Mouse (Mus musculus) MEL (cell line): Measurements from ENCODE around the gene Gm9046. TPM values are rescaled to one million over a fixed set of nuclear protein-coding genes. Genes with fewer than 3 reads are reported as not detected.
"Not testable (repeated sequence)": the region's sequence is repeated elsewhere in the genome, so short reads cannot be mapped to it uniquely, and the experiment has no call there.

Experiments
- DNase-seq: peaks from one replicate; pipeline ENCODE4 v3.0.0; 2011; ENCODE audit warnings: low read depth, low spot score
- H3K27ac ChIP-seq: 2 replicates; pipeline ENCODE4 v1.5.1; 2012; ENCODE audit warnings: low read depth, mild to moderate bottlenecking, control low read depth, low read length, moderate library complexity; ENCODE audit not compliant: control insufficient read depth
- H3K27me3 ChIP-seq, 2 experiments: fragments of 150-350 bp in 1 of 2; sonication (generic) in 1 of 2; 2 replicates each; pipeline ENCODE4 v1.6.1; 2012; ENCODE audit warnings: low read length in 2 of 2, mild to moderate bottlenecking in 2 of 2, improper control_type of control experiment in 1 of 2, moderate library complexity in 1 of 2; ENCODE audit not compliant: insufficient read depth in 2 of 2, control insufficient read depth in 1 of 2
- H3K36me3 ChIP-seq, 2 experiments: 2 replicates each; pipeline ENCODE4 v1.6.1; 2012 to 2014; ENCODE audit warnings: low read length in 2 of 2, improper control_type of control experiment in 1 of 2, inconsistent platforms in 1 of 2, mild to moderate bottlenecking in 1 of 2; ENCODE audit not compliant: insufficient read depth in 2 of 2, control insufficient read depth in 1 of 2
- H3K4me1 ChIP-seq, 2 experiments: fragments of 150-350 bp in 1 of 2; sonication (generic) in 1 of 2; 2 replicates each; pipeline ENCODE4 v1.6.1; 2012; ENCODE audit warnings: low read length in 2 of 2, improper control_type of control experiment in 1 of 2, mild to moderate bottlenecking in 1 of 2; ENCODE audit not compliant: insufficient read depth in 2 of 2, control insufficient read depth in 1 of 2
- H3K4me3 ChIP-seq, 2 experiments: fragments of 150-350 bp in 1 of 2; sonication (generic) in 1 of 2; 2 replicates each; pipeline ENCODE4 v1.5.1; 2012; ENCODE audit warnings: low read depth in 2 of 2, low read length in 2 of 2, mild to moderate bottlenecking in 2 of 2, moderate library complexity in 2 of 2, control low read depth in 1 of 2, improper control_type of control experiment in 1 of 2; ENCODE audit not compliant: control insufficient read depth in 1 of 2, insufficient read depth in 1 of 2
- H3K79me2 ChIP-seq: 2 replicates; pipeline ENCODE4 v1.6.1; 2012; ENCODE audit warnings: mild to moderate bottlenecking, low read length, moderate library complexity; ENCODE audit not compliant: control insufficient read depth, poor library complexity, insufficient read depth
- H3K9ac ChIP-seq: 2 replicates; pipeline ENCODE4 v1.6.1; 2012; ENCODE audit warnings: low read depth, mild to moderate bottlenecking, control low read depth, low read length, moderate library complexity; ENCODE audit not compliant: control insufficient read depth, poor library complexity, severe bottlenecking
- H3K9me3 ChIP-seq: fragments of 150-350 bp; sonication (generic); replicated peaks from 2 replicates; pipeline ENCODE4 v1.6.1; 2012; ENCODE audit warnings: mild to moderate bottlenecking, low read length, improper control_type of control experiment, moderate library complexity; ENCODE audit not compliant: insufficient read depth
- BHLHE40 ChIP-seq: IDR thresholded peaks from 2 replicates; pipeline ENCODE4 v1.6.1; 2012; ENCODE audit warnings: low read depth, mild to moderate bottlenecking, inconsistent platforms, low read length, improper control_type of control experiment, borderline replicate concordance
- CHD1 ChIP-seq: IDR thresholded peaks from 2 replicates; pipeline ENCODE4 v1.6.1; 2012; ENCODE audit warnings: low read depth, mild to moderate bottlenecking, inconsistent platforms, low read length, improper control_type of control experiment
- CHD2 ChIP-seq: IDR thresholded peaks from 2 replicates; pipeline ENCODE4 v1.6.1; 2011; ENCODE audit warnings: low read length, improper control_type of control experiment
- CTCF ChIP-seq, 3 experiments: IDR thresholded peaks in 2 of 3; conservative IDR thresholded peaks in 1 of 3; 2 replicates each; pipeline ENCODE4 v1.5.1; 2011 to 2012; ENCODE audit warnings: low read length in 3 of 3, low read depth in 2 of 3, mild to moderate bottlenecking in 2 of 3, improper control_type of control experiment in 1 of 3, inconsistent platforms in 1 of 3, mixed read lengths in 1 of 3, moderate library complexity in 1 of 3; ENCODE audit not compliant: control insufficient read depth in 1 of 3, insufficient read depth in 1 of 3, poor library complexity in 1 of 3, severe bottlenecking in 1 of 3
- E2F4 ChIP-seq: IDR thresholded peaks from 2 replicates; pipeline ENCODE4 v1.6.1; 2011; ENCODE audit warnings: low read depth, low read length, improper control_type of control experiment, borderline replicate concordance
- EP300 ChIP-seq, 2 experiments: IDR thresholded peaks; 2 replicates each; pipeline ENCODE4 v1.6.1; 2011; ENCODE audit warnings: improper control_type of control experiment in 2 of 2, low read length in 2 of 2, low read depth in 1 of 2, mild to moderate bottlenecking in 1 of 2
- ETS1 ChIP-seq: IDR thresholded peaks from 2 replicates; pipeline ENCODE4 v1.6.1; 2012; ENCODE audit warnings: low read depth, mild to moderate bottlenecking, inconsistent platforms, low read length, improper control_type of control experiment, moderate library complexity
- GABPA ChIP-seq: IDR thresholded peaks from 2 replicates; pipeline ENCODE4 v1.6.1; 2012; ENCODE audit warnings: low read depth, mild to moderate bottlenecking, inconsistent platforms, low read length, improper control_type of control experiment, moderate library complexity
- GATA1 ChIP-seq: IDR thresholded peaks from 2 replicates; pipeline ENCODE4 v1.6.1; 2011; ENCODE audit warnings: low read depth, low read length, improper control_type of control experiment
- HCFC1 ChIP-seq: IDR thresholded peaks from 2 replicates; pipeline ENCODE4 v1.6.1; 2012; ENCODE audit warnings: low read depth, mild to moderate bottlenecking, inconsistent platforms, low read length, improper control_type of control experiment, moderate library complexity
- JUND ChIP-seq: IDR thresholded peaks from 2 replicates; pipeline ENCODE4 v1.6.1; 2011; ENCODE audit warnings: low read depth, mild to moderate bottlenecking, improper control_type of control experiment, low read length
- KAT2A ChIP-seq: conservative IDR thresholded peaks from 2 replicates; pipeline ENCODE4 v1.6.1; 2012; ENCODE audit warnings: low read depth, low read length, improper control_type of control experiment, inconsistent platforms
- MAFK ChIP-seq: IDR thresholded peaks from 2 replicates; pipeline ENCODE4 v1.6.1; 2011; ENCODE audit warnings: low read depth, mild to moderate bottlenecking, low read length, improper control_type of control experiment, borderline replicate concordance
- MAX ChIP-seq: IDR thresholded peaks from 2 replicates; pipeline ENCODE4 v1.6.1; 2011; ENCODE audit warnings: low read length, improper control_type of control experiment
- MEF2A ChIP-seq: IDR thresholded peaks from 2 replicates; pipeline ENCODE4 v1.6.1; 2014; ENCODE audit warnings: low read depth, mild to moderate bottlenecking, inconsistent platforms, low read length, improper control_type of control experiment; ENCODE audit not compliant: poor library complexity, insufficient replicate concordance, severe bottlenecking; ENCODE audit errors: extremely low read depth
- MXI1 ChIP-seq: IDR thresholded peaks from 2 replicates; pipeline ENCODE4 v1.6.1; 2011; ENCODE audit warnings: mild to moderate bottlenecking, low read depth, low read length, improper control_type of control experiment
- MYB ChIP-seq: IDR thresholded peaks from 2 replicates; pipeline ENCODE4 v1.6.1; 2011; ENCODE audit warnings: mild to moderate bottlenecking, low read depth, low read length, improper control_type of control experiment
- NRF1 ChIP-seq: IDR thresholded peaks from 2 replicates; pipeline ENCODE4 v1.6.1; 2014; ENCODE audit warnings: low read depth, mild to moderate bottlenecking, inconsistent platforms, low read length, improper control_type of control experiment, moderate library complexity; ENCODE audit not compliant: poor library complexity, insufficient read depth, severe bottlenecking
- POLR2A ChIP-seq, 2 experiments: IDR thresholded peaks; 2 replicates each; pipeline ENCODE4 v1.6.1; 2011 to 2012; ENCODE audit warnings: low read length in 2 of 2, mild to moderate bottlenecking in 2 of 2, control low read depth in 1 of 2, improper control_type of control experiment in 1 of 2, low read depth in 1 of 2, moderate library complexity in 1 of 2; ENCODE audit not compliant: control insufficient read depth in 1 of 2, insufficient read depth in 1 of 2, poor library complexity in 1 of 2
- POLR2AphosphoS2 ChIP-seq: IDR thresholded peaks from 2 replicates; pipeline ENCODE4 v1.6.1; 2011; ENCODE audit warnings: low read length, improper control_type of control experiment
- POLR2AphosphoS5 ChIP-seq: IDR thresholded peaks from 2 replicates; pipeline ENCODE4 v1.6.1; 2012; ENCODE audit warnings: low read depth, borderline replicate concordance, mild to moderate bottlenecking, inconsistent platforms, low read length, moderate library complexity, mixed read lengths
- RCOR1 ChIP-seq: IDR thresholded peaks from 2 replicates; pipeline ENCODE4 v1.6.1; 2012; ENCODE audit warnings: low read depth, mild to moderate bottlenecking, inconsistent platforms, low read length, improper control_type of control experiment
- SIN3A ChIP-seq: IDR thresholded peaks from 2 replicates; pipeline ENCODE4 v1.6.1; 2012; ENCODE audit warnings: low read length, improper control_type of control experiment, inconsistent platforms
- TAL1 ChIP-seq: IDR thresholded peaks from 2 replicates; pipeline ENCODE4 v1.6.1; 2012; ENCODE audit warnings: mild to moderate bottlenecking, inconsistent platforms, low read length, moderate library complexity, mixed read lengths
- TBP ChIP-seq: IDR thresholded peaks from 2 replicates; pipeline ENCODE4 v1.8.0; 2011; ENCODE audit warnings: low read depth, low read length, improper control_type of control experiment
- UBTF ChIP-seq: IDR thresholded peaks from 2 replicates; pipeline ENCODE4 v1.6.1; 2012; ENCODE audit warnings: low read depth, mild to moderate bottlenecking, inconsistent platforms, low read length, improper control_type of control experiment, moderate library complexity, borderline replicate concordance; ENCODE audit not compliant: insufficient read depth
- USF1 ChIP-seq: IDR thresholded peaks from 2 replicates; pipeline ENCODE4 v1.6.1; 2014; ENCODE audit warnings: low read depth, mild to moderate bottlenecking, inconsistent platforms, low read length, improper control_type of control experiment, moderate library complexity
- USF2 ChIP-seq, 2 experiments: IDR thresholded peaks; 2 replicates each; pipeline ENCODE4 v1.6.1; 2011 to 2012; ENCODE audit warnings: improper control_type of control experiment in 2 of 2, low read length in 2 of 2, borderline replicate concordance in 1 of 2, inconsistent platforms in 1 of 2, low read depth in 1 of 2, mild to moderate bottlenecking in 1 of 2; ENCODE audit not compliant: insufficient read depth in 1 of 2
- ZC3H11A ChIP-seq: IDR thresholded peaks from 2 replicates; pipeline ENCODE4 v1.6.1; 2012; ENCODE audit warnings: low read depth, mild to moderate bottlenecking, inconsistent platforms, low read length, improper control_type of control experiment
- ZMIZ1 ChIP-seq: IDR thresholded peaks from 2 replicates; pipeline ENCODE4 v1.6.1; 2012; ENCODE audit warnings: low read depth, mild to moderate bottlenecking, inconsistent platforms, low read length, improper control_type of control experiment, moderate library complexity
- ZNF384 ChIP-seq: IDR thresholded peaks from 2 replicates; pipeline ENCODE4 v1.6.1; 2012; ENCODE audit warnings: low read depth, mild to moderate bottlenecking, inconsistent platforms, low read length, improper control_type of control experiment
- polyA plus RNA-seq, 2 experiments: library from polyadenylated mRNA; stranded (reverse) in 1 of 2; unstranded in 1 of 2; fragments of >175 nt in 1 of 2; fragments of >200 nt in 1 of 2; gene quantifications; 2 replicates each; pipeline versions ENCODE4 v1.2.1 to v1.2.4; 2012; ENCODE audit warnings: low replicate concordance in 2 of 2, low read depth in 1 of 2; ENCODE audit not compliant: insufficient read length in 2 of 2, insufficient read depth in 1 of 2, missing spikeins in 1 of 2
- total RNA-seq: library from RNA; depleted of rRNA; stranded (reverse); fragments of 300-350 nt; gene quantifications from 2 replicates; pipeline ENCODE4 v1.2.3, GENCODE M21; 2012; rRNA removed

Gene Gm9046
- total RNA-seq (not detected in 2 replicates), polyA plus RNA-seq (not detected)

GRCm38 (mm10) chr10:118343155-118343554, at the start of gene Gm9046:
Gm9046 (minus strand) TSS chr10:118343255.
- not testable (repeated sequence) for DNase-seq, H3K9me3 ChIP-seq, H3K79me2 ChIP-seq, H3K36me3 ChIP-seq, H3K4me3 ChIP-seq, H3K9ac ChIP-seq, H3K4me1 ChIP-seq, H3K27ac ChIP-seq, H3K27me3 ChIP-seq

GRCm38 (mm10) chr10:118370443-118370842, 27.4 kb upstream of the Gm9046 start:
- Histone ChIP-seq H3K79me2 (no peaks in the 10 kb centered on the region), H3K9ac (no peak overlapping the region), H3K9me3 (no peaks in the 10 kb centered on the region), H3K27me3 (no peaks in the 10 kb centered on the region), H3K4me1 (no peaks in the 10 kb centered on the region), H3K27ac (no peak overlapping the region), H3K36me3 (no peaks in the 10 kb centered on the region), H3K4me3 (no peak overlapping the region)
- peak; percentile 86 for DNase-seq
- TF ChIP-seq HCFC1 (no peak), GATA1 (no peak), KAT2A (no peak), GABPA (no peak), TAL1 (no peak), NRF1 (no peak), ZC3H11A (peak; percentile 81), JUND (no peak), MAFK (no peak), CHD1 (no peak), MXI1 (0 out of 2 replicates have a peak, but pooled peaks have one; percentile 20), EP300 (IDR thresholded peaks at IDR 0.05; ENCODE audit: low read depth in 1 of 2, low read length in 2 of 2) (no peak), MAX (0 out of 2 replicates have a peak, but pooled peaks have one; percentile 24), E2F4 (no peak), BHLHE40 (0 out of 2 replicates have a peak, but pooled peaks have one; percentile 23), UBTF (no peak), ETS1 (no peak), USF1 (no peak), ZMIZ1 (no peak), POLR2AphosphoS5 (no peak), POLR2A (IDR thresholded peaks at IDR 0.05; ENCODE audit: control insufficient read depth in 1 of 2, insufficient read depth in 1 of 2, low read depth in 1 of 2, low read length in 2 of 2, poor library complexity in 1 of 2) (no peak), MEF2A (no peak), POLR2AphosphoS2 (no peak), TBP (peak; percentile 68; the same call in 1 of the 2 replicates), CTCF (IDR thresholded peaks at IDR 0.05 in 2 of 3, conservative IDR thresholded peaks at IDR 0.05 in 1 of 3; ENCODE audit: control insufficient read depth in 1 of 3, insufficient read depth in 1 of 3, low read depth in 2 of 3, low read length in 3 of 3, poor library complexity in 1 of 3, severe bottlenecking in 1 of 3) (peak; percentile 85 to 95 (median 95)), RCOR1 (no peak), MYB (no peak), ZNF384 (peak; percentile 32; the same call in 1 of the 2 replicates), CHD2 (no peak), USF2 (IDR thresholded peaks at IDR 0.05; ENCODE audit: borderline replicate concordance in 1 of 2, insufficient read depth in 1 of 2, low read depth in 1 of 2, low read length in 2 of 2) (no peak), SIN3A (peak; percentile 49; the same call in 1 of the 2 replicates)
